Mouse (Mus musculus): Measurements from ENCODE around the gene Rapsn.

GRCm38 (mm10) chr2:91065544-91065943 is 30.1 kb downstream of the Rapsn start:
- TF ChIP-seq CTCF (IDR thresholded peaks at IDR 0.05; ENCODE audit: low read depth, low read length) (peak; percentile 72), POLR2A (IDR thresholded peaks at IDR 0.05; ENCODE audit: borderline replicate concordance, low read depth, low read length) (no peak)
